Mouse (Mus musculus): ENCODE measurements around the gene Mstn.

The Mstn gene

GRCm38 (mm10) chr1:53093180-53093579, 31.7 kb downstream of the Mstn start:
- DNase-seq (ENCODE audit: low read depth), result no peak

GRCm38 (mm10) chr1:53110561-53110960, 49.1 kb downstream of the Mstn start:
- no peak for DNase-seq (ENCODE audit: low read depth)
